Mouse (Mus musculus): ENCODE measurements around the gene Ccdc117.
"Not testable (repeated sequence)": the region's sequence is repeated elsewhere in the genome, so short reads cannot be mapped to it uniquely, and the experiment has no call there.

Ccdc117 gene

DNA sequence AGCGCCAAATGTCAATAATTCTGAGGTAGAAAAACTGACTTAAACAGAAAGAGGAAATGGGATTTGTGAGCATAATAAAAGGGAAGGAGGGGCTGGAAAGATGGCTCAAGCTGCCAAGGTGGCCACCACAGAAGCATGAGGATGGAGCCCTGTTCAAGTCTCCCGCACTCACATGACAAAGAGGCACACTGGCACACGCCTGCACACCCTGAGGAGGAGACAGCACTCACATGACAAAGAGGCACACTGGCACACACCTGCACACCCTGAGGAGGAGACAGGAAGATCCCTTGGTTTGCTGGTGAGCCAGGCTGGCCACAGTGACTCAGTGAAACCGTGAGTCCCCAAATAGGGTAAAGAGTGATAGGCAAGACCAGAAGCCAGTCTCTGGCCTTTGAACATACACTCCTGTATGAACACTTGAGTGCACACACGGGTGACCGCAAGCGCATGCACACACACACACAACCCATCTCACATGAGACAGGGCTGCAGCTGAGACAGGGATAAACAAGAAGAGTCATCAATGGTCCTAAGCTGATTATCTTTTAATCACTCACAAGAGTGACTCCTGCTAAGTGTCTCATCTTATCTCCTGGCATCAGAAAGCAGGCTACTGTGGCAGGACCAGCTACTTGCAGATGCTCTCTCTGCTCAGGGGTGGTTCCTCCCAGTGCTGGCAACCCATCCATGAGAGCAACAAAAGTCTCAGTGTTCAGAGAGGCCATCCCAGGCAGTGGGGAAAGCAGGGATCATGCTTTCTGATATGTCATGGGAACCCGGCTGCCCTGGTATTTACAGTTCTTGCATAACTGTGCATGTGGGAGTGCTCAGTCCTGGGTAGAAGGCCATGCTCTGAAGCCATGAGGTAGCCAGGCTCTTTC, 32.5 kb downstream of the Ccdc117 start:
- peak; percentile 39 to 47 for DNase-seq

- peak; percentile 55 to 75 for DNase-seq
Measured at GRCm38 (mm10) chr11:5505856-5506575, 36.0 kb downstream of the Ccdc117 start.

GRCm38 (mm10) chr11:5502351-5503051, 39.5 kb downstream of the Ccdc117 start:
- DNase-seq, result peak; percentile 77 to 86

GRCm38 (mm10) chr11:5500903-5501741, 40.9 kb downstream of the Ccdc117 start:
- DNase-seq, result no peak

- no peak for DNase-seq
Measured at GRCm38 (mm10) chr11:5499961-5500644, 41.9 kb downstream of the Ccdc117 start.

DNA sequence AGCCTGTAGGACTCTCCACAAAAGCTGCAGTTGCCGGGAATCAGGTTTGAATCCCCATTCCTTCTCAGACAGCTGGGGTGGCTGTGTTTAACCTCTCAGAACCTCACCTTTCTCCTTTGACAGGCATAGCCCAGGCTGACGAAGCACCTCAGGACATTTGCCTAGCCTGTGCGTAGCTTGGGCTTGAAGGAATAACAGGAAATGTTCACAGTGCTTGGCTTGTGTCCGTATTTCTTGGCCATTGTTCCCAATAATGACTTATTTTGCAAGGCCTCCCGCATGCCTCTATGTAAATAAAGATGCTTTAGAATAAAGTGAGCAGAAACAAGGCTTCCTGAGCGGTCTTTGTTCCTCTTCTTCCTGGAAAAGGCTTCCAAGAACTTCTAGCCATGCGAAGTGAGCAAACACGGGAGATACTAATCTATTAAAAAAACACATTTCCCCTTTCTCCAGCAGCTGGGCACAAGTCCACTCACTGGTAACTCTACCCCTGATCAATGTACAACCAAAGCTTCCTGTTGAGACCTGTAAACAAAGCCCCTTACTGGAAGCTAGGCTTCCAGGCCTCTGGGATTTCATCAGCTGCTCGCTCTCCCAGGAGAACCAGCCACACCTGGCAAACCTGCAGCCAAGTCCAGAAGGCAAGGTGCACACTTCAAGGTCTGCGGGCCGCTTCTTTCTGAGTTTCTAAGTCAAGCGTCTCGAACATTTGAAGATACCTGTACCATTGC, 42.9 kb downstream of the Ccdc117 start:
- peak in 1 of 2 experiments; percentile 65 for DNase-seq

DNA sequence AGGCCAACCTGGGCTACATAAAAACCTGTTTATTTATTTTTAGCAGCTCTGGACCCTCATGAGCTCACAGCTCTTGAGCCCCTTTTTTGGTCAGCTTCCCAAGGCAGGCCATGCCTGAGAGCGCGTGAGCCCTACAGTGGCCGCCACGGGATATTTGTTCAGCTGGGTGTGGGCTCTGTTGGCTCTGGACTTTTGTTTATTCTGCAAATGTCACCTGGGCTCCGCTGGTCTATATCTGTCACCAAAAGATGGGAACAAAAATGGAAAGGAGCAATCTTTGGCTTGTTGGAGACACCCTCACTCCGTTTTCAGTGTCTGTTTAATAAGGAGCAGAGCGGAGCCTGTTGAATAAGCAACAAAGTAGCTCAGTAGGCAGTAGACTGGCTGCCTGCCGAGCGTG, 43.6 kb downstream of the Ccdc117 start:
- DNase-seq, result peak; percentile 64 to 71

DNA sequence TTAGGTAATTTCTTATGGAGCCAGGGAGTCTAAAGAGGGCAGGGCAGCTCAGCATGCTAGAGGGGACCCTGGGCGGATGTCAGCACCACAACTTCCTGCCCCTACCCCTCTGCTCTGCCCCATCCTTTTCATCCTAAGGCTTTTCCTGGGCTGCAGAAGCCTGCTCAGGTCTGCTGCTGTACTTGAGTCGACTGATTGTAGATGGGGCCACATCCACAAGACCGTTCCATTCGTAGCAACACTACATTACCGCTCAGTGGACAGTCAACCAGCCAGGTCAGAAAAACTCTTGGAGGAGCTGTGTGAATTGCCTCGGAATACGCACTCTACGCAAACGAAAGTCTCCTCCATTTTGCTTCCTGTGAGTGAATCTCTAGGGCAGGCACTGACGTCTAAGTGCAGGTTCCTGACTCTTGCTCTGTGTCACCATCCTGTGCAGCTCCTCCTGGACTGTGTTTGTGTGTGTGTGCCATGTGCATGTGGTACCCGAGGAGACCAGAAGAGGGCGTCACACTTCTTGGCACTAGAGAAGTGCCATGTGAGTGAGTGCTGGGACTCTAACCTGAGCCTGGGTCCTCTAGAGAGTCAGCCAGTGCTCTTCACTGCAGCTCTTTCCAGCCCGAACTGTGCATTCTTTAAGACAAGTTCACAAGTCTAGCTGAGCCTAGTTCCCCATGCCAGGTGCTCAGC, 45.3 kb downstream of the Ccdc117 start:
- no peak for DNase-seq

GRCm38 (mm10) chr11:5495906-5496305, 46.1 kb downstream of the Ccdc117 start:
- no peak for DNase-seq

- no peak for DNase-seq
Measured at GRCm38 (mm10) chr11:5495286-5495832, 46.6 kb downstream of the Ccdc117 start.

DNA sequence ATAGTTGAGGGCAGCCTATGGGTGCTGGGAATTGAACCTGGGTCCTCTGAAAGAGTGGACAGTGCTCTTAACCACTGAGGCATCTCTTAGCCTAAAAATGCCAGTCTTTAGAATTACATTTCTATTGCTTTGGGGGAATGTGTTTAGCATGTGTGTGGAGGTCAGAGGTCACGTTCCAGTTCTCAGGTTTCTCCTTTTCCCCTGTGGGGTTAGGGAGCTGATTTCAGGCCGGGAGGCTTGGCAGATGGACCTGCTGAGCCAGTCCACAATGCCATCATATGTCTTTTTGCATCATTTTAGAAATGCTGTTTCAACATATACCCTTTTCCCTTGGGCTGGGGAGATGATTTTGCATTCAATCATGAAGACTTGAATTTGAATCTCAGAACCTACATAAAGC, 48.1 kb downstream of the Ccdc117 start:
- DNase-seq, result no peak

DNA sequence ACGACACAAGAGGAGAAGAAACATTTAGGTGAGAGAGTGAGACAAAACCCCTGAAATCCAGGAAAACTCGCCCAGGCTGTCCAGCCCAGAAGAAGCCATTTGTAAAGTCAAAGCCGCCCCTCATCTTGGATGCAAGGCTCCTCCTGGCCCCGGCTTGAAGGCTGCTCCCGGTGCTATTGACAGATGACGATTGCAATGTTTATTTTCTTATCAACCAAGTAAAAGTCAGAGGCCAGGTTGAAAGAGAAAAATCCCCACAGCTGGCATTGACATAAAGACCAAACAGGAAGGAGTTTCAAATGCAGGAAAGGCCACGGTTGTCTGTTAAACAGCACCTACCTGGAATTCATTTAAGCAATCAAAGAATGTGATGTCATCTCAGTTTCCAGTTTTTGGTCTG, 50.1 kb downstream of the Ccdc117 start:
- no peak for DNase-seq

DNA sequence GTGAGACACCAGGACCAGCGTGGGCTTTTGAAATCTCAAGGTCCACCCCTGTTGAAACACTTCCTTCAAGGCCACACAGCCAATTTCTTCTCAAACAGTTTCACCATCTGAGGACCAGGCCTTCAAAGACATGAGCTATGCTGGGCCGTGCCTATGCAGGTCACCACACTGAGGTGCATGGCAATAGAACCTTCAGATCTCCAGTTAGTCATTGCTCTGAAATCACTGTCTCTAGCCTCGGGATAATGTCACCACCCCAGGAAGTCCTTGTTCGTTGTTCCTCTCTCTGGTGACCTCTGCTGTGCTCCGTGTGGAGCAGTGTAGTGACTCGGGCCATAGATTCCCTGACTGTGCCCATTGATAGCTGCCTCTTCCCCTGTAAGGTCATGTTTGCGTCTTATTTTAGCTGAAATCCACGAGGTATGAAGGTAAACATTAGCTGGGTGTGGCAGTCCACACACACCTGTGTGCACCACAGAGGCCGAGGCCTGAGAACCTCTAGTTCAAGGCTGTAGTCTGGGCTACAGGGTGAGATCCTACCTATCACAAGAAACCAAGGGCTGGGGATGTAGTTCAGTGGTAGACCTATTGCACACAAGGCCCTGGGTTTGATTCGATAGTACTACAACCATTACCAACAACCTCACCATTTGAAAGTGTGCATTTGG, 50.9 kb downstream of the Ccdc117 start:
- DNase-seq, result no peak

GRCm38 (mm10) chr11:5489433-5489832, 52.6 kb downstream of the Ccdc117 start:
- DNase-seq, result not testable (repeated sequence)

GRCm38 (mm10) chr11:5485193-5486011, 56.6 kb downstream of the Ccdc117 start:
- DNase-seq, result peak; percentile 86 to 88

- DNase-seq, result no peak
Measured at GRCm38 (mm10) chr11:5482581-5482980, 59.4 kb downstream of the Ccdc117 start.
